Comparison of ENCODE assay signal across 8 mouse cellular contexts in genomic region chr14:24618226-24619038, GRCm38 (mm10).
A peak's percentile ranks its signal among the peaks of the same experiment; 100 is the strongest.
DNase-seq lines count a peak whose midpoint lies in the region; ATAC-seq lines count a peak whose summit lies in the region.
"Had no signal": no experiment of that assay in that cellular context is flagged by ENCODE, and none has a peak within 500 bp of the region (broad histone marks: within the 10 kb centered on the region; RNA-seq: fewer than 3 reads in every experiment).

No protein-coding gene starts in this region.

- peak; percentile 25 for DNase-seq in liver
- no peak for DNase-seq in liver, embryonic 11.5 days (ENCODE audit: low spot score)
- peak; percentile 87 for DNase-seq in forebrain, embryonic 14.5 days (ENCODE audit: low spot score)
- DNase-seq in left cerebral cortex, postnatal 36 days (ENCODE audit: low spot score in 2 of 2): peak; percentile 16 to 29
- DNase-seq in right cerebral cortex, postnatal 36 days (ENCODE audit: low spot score in 2 of 2): peak; percentile 18 to 36
- DNase-seq in gastrocnemius, postnatal 10 days: no peak
- no peak for DNase-seq in adrenal gland, adult 8-10 months
- DNase-seq: cerebellum, adult 9-11 months had no signal

- ATAC-seq in liver, embryonic 11.5 days (replicated peaks; ENCODE audit: low FRiP score): no peak
- ATAC-seq in forebrain, embryonic 14.5 days: peak; percentile 67

- no peak overlapping the region for H3K27ac ChIP-seq in liver, embryonic 11.5 days (ENCODE audit: low read depth, low read length)
- H3K27ac ChIP-seq in forebrain, embryonic 14.5 days (ENCODE audit: low read depth, low read length): peak overlapping the region; percentile 99

- 51% methylated on average over 16 of the region's 16 CpGs for WGBS in liver, embryonic 11.5 days
- WGBS in forebrain, embryonic 14.5 days: 2% methylated on average over 16 of the region's 16 CpGs

- H3K9ac ChIP-seq in liver, embryonic 11.5 days (ENCODE audit: low read depth, low read length): no peak overlapping the region
- peak overlapping the region; percentile 56; the same call in 1 of the 2 replicates for H3K9ac ChIP-seq in forebrain, embryonic 14.5 days (ENCODE audit: low read length)

- no peak overlapping the region for H3K4me3 ChIP-seq in liver, embryonic 11.5 days (ENCODE audit: low read depth, low read length)
- H3K4me3 ChIP-seq in forebrain, embryonic 14.5 days (ENCODE audit: low read depth, low read length): no peak overlapping the region

- no peak overlapping the region for H3K4me2 ChIP-seq in liver, embryonic 11.5 days
- peak overlapping the region; percentile 31 for H3K4me2 ChIP-seq in forebrain, embryonic 14.5 days (ENCODE audit: low read length)

- intact Hi-C loops in left cerebral cortex, postnatal 36 days (cut with DNase I): loop anchor here (2.0 kb wide), 1 partner anchor 40 kb away; no protein-coding TSS in a partner anchor

- H3K27me3 ChIP-seq in liver, embryonic 11.5 days (replicated peaks; ENCODE audit: control insufficient read depth, insufficient read depth, low read length): no peaks in the 10 kb centered on the region
- no peaks in the 10 kb centered on the region for H3K27me3 ChIP-seq in forebrain, embryonic 14.5 days (replicated peaks; ENCODE audit: control insufficient read depth, insufficient read depth, low read length)

- H3K4me1 ChIP-seq in liver, embryonic 11.5 days (replicated peaks; ENCODE audit: control insufficient read depth, insufficient read depth, low read length): no peaks in the 10 kb centered on the region; the same call in 1 of the 2 replicates
- peaks cover 43% of the 10 kb centered on the region for H3K4me1 ChIP-seq in forebrain, embryonic 14.5 days (ENCODE audit: control insufficient read depth, insufficient read depth, low read length)

- no peaks in the 10 kb centered on the region for H3K36me3 ChIP-seq in liver, embryonic 11.5 days (ENCODE audit: control insufficient read depth, insufficient read depth, low read length)
- no peaks in the 10 kb centered on the region for H3K36me3 ChIP-seq in forebrain, embryonic 14.5 days (ENCODE audit: control insufficient read depth, insufficient read depth, low read length)

- no peaks in the 10 kb centered on the region for H3K9me3 ChIP-seq in liver, embryonic 11.5 days (ENCODE audit: control insufficient read depth, low read length)
- H3K9me3 ChIP-seq in forebrain, embryonic 14.5 days (replicated peaks; ENCODE audit: control insufficient read depth, low read length): no peaks in the 10 kb centered on the region

Comparison
In these comparisons a context has a peak if more than half of its experiments do, and no peak if none do; other contexts are left out.
1. DNase-seq: peak in liver (single experiment), forebrain, embryonic 14.5 days (single experiment), left cerebral cortex, postnatal 36 days (2 of 2) and right cerebral cortex, postnatal 36 days (2 of 2); none in liver, embryonic 11.5 days (single experiment), gastrocnemius, postnatal 10 days (single experiment) and adrenal gland, adult 8-10 months (single experiment).